Mouse (Mus musculus) liver, embryonic 11.5 days (tissue): ENCODE data around the gene Nog. TPM values are rescaled to one million over a fixed set of nuclear protein-coding genes. Genes with fewer than 3 reads are reported as not detected.

ENCODE experiments used
- ATAC-seq: fragments of 200-750 bp; cut with Nextera tagmentation; replicated peaks from 2 replicates; pipeline ENCODE4 v1.8.0; 2017; ENCODE audit warnings: moderate number of reproducible peaks, mild to moderate bottlenecking, moderate TSS enrichment, moderate library complexity; ENCODE audit not compliant: low FRiP score
- DNase-seq: peaks from one replicate; pipeline ENCODE4 v3.0.0-alpha.2; 2017; ENCODE audit warnings: low spot score
- H3K27ac ChIP-seq: fragments of 300-500 bp; sonication (generic); 2 replicates; pipeline ENCODE4 v1.5.1; 2014; ENCODE audit warnings: mild to moderate bottlenecking, low read depth, low read length, control low read depth
- H3K27me3 ChIP-seq: fragments of 300-500 bp; sonication (generic); replicated peaks from 2 replicates; pipeline ENCODE4 v1.6.1; 2014; ENCODE audit warnings: low read length, mixed read lengths; ENCODE audit not compliant: control insufficient read depth, insufficient read depth
- H3K36me3 ChIP-seq: fragments of 300-500 bp; sonication (generic); 2 replicates; pipeline ENCODE4 v1.6.1; 2014; ENCODE audit warnings: mild to moderate bottlenecking, low read length, moderate library complexity, mixed read lengths; ENCODE audit not compliant: control insufficient read depth, insufficient read depth
- H3K4me1 ChIP-seq: fragments of 300-500 bp; sonication (generic); replicated peaks from 2 replicates; pipeline ENCODE4 v1.6.1; 2014; ENCODE audit warnings: low read length, mixed read lengths; ENCODE audit not compliant: control insufficient read depth, insufficient read depth
- H3K4me2 ChIP-seq: fragments of 300-500 bp; sonication (generic); 2 replicates; pipeline ENCODE4 v1.6.1; 2014; ENCODE audit warnings: mild to moderate bottlenecking, control low read depth, moderate library complexity
- H3K4me3 ChIP-seq: fragments of 300-500 bp; sonication (generic); 2 replicates; pipeline ENCODE4 v1.5.1; 2014; ENCODE audit warnings: low read depth, low read length, control low read depth
- H3K9ac ChIP-seq: fragments of 300-500 bp; sonication (generic); 2 replicates; pipeline ENCODE4 v1.6.1; 2014; ENCODE audit warnings: low read depth, low read length, control low read depth
- H3K9me3 ChIP-seq: fragments of 300-500 bp; sonication (generic); 2 replicates; pipeline ENCODE4 v1.6.1; 2016; ENCODE audit warnings: low read length, inconsistent platforms, mixed read lengths; ENCODE audit not compliant: control insufficient read depth
- WGBS: fragments of 180-500 bp; shearing (Covaris S2); extraction: QIAGEN DNeasy Blood & Tissue Kit; methylation state at CpG from one replicate; pipeline ENCODE4 v1.1.7; 2014; 5-methylcytosine and 5-hydroxymethylcytosine counted together
- polyA plus RNA-seq: library from polyadenylated mRNA; unstranded; fragments of >200 nt; fragmentation: Nextera tagmentation; extraction: Ambion mirVana; gene quantifications from 2 replicates; pipeline ENCODE4 v1.2.1, GENCODE M21; 2014

Nog gene
- 0.36 and 0.38 TPM in 2 replicates for polyA plus RNA-seq

DNA sequence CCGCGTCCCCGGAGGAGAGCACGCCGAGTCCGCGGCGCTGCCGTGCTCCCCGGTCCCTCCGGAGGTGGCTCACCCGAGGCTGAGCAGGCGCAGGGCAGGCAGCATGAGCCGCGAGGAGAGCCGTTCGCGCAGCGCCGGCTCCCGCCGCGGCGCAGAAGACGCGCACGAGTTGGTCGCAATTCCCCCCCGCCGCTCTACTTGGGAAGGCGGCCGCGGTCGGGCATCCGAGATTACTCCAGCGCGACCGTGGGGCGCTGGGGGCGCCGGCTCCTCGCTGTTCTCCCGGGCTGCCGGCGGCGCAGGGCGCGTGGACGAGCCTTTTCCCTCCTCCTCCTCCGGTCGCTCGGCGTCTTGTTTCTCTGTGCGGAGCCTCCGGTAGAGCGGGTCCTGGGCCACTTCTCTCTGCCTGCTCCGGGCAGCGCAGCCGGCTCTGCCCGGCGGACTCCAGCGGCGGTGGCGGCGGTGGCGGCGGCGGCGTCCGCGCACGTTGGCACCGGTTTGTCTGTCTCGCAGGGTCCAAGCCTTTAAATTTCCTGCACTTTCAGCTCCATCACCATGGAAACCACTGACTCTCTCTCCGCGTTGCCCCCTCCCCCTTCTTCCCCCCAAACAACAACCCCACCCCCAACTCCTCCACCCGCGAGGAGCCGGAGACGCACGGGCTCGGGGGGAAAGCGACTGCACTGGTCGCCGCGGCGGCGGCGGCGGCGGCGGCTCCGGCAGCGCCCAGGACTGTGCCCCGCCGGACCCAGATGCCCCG is at the start of gene Nog:
Gene Nog (minus strand): TSS at position 277 of the 760 bp plus-strand sequence.
- under 1% methylated on average over 77 of the region's 97 CpGs for WGBS
- Histone ChIP-seq H3K27me3 (peaks cover 62% of the 10 kb centered on the region), H3K9me3 (no peaks in the 10 kb centered on the region), H3K4me2 (peak within 1 kb of the TSS; percentile 85), H3K27ac (no peak within 1 kb of the TSS), H3K36me3 (no peaks in the 10 kb centered on the region), H3K4me3 (peak within 1 kb of the TSS; percentile 57), H3K9ac (0 out of 2 replicates have a peak within 1 kb of the TSS, but pooled peaks have one; percentile 20), H3K4me1 (peaks cover 5% of the 10 kb centered on the region; the same call in 1 of the 2 replicates)
- ATAC-seq = no peak
- peak; percentile 55 for DNase-seq

DNA sequence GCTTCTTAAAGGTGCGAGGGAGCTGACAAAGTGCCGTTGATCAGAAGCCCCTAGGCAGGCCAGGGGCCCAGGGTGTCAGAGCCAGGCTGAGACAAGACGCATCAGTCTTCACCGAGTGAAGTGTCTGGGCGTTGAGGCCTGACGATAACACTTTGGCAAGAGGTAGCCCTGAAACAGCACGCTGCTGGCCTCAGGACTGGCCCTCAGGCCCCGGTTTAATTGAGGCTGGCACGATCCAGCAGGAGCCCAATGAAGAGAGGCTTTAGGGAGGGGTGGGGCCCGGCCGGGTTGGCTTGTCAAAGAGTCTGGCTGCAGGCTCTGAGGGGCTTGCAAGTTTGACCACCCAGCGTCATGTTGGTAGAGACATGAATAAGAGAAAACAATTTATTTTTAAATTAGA is 38.1 kb upstream of the Nog start:
- WGBS = 38% methylated on average over 12 of the region's 12 CpGs
- Histone ChIP-seq H3K27ac (no peak overlapping the region), H3K27me3 (no peaks in the 10 kb centered on the region), H3K9ac (no peak overlapping the region), H3K4me2 (no peak overlapping the region), H3K4me1 (no peaks in the 10 kb centered on the region), H3K36me3 (no peaks in the 10 kb centered on the region), H3K9me3 (no peaks in the 10 kb centered on the region), H3K4me3 (no peak overlapping the region)
- no peak for DNase-seq
- no peak for ATAC-seq

DNA sequence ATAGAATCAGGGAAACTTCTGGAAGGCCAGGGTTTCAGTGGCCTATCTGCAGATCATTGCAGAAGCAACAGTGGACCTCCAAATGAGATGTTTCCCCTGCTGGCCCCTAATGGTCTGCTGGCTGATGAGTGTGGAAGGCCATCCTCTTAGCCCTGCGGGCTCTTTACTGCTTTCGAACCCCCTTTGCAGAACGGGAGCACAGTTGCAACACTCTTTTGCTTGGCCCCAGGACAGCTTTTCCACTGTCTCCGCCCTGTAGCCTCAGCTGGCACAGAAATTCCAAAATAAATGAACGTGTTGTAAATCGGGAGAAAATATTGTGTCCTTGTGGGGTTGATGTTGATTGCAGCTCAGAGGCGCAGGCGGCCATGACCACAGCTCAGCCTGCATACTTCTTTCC is 37.7 kb upstream of the Nog start:
- no peaks in the 10 kb centered on the region for H3K9me3 ChIP-seq
- no peak overlapping the region for H3K4me2 ChIP-seq
- DNase-seq = no peak
- no peaks in the 10 kb centered on the region for H3K36me3 ChIP-seq
- H3K4me1 ChIP-seq = no peaks in the 10 kb centered on the region
- no peak overlapping the region for H3K27ac ChIP-seq
- no peak overlapping the region for H3K9ac ChIP-seq
- WGBS = 79% methylated on average over 8 of the region's 8 CpGs
- H3K27me3 ChIP-seq = no peaks in the 10 kb centered on the region
- ATAC-seq = no peak
- no peak overlapping the region for H3K4me3 ChIP-seq

DNA sequence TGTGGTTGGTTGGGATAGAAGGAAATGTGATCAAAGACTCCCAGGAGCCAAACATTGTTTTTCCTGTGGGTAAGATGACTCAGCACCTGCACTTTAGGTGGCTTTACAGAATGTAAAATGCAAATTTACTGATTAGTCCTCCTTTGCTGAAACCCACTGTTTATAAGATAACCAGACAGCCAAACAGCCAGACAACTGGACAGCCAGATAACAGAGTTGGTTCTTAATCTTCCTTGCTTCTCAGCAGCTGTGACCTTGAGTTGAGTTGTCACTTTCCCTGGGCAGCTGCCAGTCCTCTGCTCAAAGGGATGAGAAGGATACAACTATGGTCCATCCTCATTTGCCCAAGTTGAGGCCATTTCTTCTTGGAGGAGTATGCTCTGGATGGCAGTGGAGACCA is 35.8 kb upstream of the Nog start:
- H3K9ac ChIP-seq = no peak overlapping the region
- no peaks in the 10 kb centered on the region for H3K27me3 ChIP-seq
- ATAC-seq (peak; percentile 61; the same call in 1 of the 2 replicates), DNase-seq (no peak)
- H3K4me2 ChIP-seq = no peak overlapping the region
- no peaks in the 10 kb centered on the region for H3K36me3 ChIP-seq
- no peaks in the 10 kb centered on the region for H3K4me1 ChIP-seq
- H3K9me3 ChIP-seq = no peaks in the 10 kb centered on the region
- H3K4me3 ChIP-seq = no peak overlapping the region
- no peak overlapping the region for H3K27ac ChIP-seq

DNA sequence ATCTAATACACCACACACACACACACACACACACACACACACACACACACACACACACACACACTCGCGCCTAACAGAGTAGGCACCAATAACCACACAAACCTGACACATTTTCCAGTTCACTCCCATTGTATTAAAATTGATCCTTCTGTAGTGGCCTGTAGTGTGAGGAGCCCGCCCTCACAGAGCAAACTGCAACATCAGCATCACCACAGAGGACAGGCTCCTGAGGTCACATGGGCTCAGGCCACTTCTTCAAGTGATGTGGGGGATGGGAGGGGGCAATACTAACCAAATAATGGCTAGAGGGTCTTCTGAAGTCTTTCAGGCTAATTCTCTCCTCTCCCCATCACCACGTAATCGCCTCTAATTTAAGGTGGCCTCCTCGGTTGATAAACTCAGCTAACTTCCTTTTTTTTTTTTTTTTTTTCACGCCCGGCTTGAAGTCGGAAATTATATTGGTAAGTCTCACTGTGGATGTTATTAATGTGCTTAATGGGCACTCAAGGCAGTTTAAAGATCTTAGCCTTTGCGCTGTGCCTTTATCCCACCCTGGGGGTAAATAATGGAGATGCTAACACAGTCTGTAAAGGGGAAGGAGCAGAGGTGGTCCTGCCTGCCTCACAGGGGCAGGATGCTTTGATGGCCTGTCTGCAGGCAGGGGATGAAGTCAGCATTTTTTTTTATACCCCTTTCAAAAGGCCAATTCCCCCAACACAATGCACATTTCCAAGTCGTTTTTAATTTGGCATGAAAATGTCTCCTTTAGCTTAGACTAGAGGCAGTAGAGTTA is 25.2 kb upstream of the Nog start:
- no peaks in the 10 kb centered on the region for H3K4me1 ChIP-seq
- no peak overlapping the region for H3K4me2 ChIP-seq
- no peak overlapping the region for H3K27ac ChIP-seq
- H3K36me3 ChIP-seq = no peaks in the 10 kb centered on the region
- no peak for ATAC-seq
- no peak overlapping the region for H3K9ac ChIP-seq
- no peaks in the 10 kb centered on the region for H3K9me3 ChIP-seq
- no peak for DNase-seq
- 57% methylated on average over 11 of the region's 11 CpGs for WGBS
- H3K4me3 ChIP-seq = no peak overlapping the region
- no peaks in the 10 kb centered on the region for H3K27me3 ChIP-seq

DNA sequence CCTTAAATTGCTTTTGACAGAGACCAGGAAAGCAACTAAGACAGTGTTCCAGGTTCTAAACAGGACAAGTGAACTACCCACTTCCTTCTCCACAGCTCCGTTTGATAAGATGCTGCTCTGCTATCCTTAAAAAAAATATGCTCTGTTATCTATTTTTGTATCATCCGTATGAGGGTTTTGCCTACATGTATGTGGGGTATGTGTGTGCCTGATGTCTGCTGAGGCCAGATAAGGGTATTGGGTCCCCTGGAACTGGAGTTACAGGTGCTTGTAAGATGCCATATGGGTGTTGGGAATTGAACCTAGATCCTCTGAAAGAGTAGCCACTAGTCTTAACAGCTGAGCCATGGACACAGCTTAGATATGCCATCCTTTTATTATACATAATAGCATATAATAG is 19.6 kb upstream of the Nog start:
- Histone ChIP-seq H3K9me3 (no peaks in the 10 kb centered on the region), H3K4me1 (no peaks in the 10 kb centered on the region), H3K9ac (no peak overlapping the region), H3K27me3 (no peaks in the 10 kb centered on the region), H3K4me2 (no peak overlapping the region), H3K36me3 (no peaks in the 10 kb centered on the region), H3K4me3 (no peak overlapping the region), H3K27ac (no peak overlapping the region)
- WGBS = 60% methylated on average over 2 of the region's 2 CpGs
- DNase-seq (no peak), ATAC-seq (peak; percentile 47; the same call in 1 of the 2 replicates)

DNA sequence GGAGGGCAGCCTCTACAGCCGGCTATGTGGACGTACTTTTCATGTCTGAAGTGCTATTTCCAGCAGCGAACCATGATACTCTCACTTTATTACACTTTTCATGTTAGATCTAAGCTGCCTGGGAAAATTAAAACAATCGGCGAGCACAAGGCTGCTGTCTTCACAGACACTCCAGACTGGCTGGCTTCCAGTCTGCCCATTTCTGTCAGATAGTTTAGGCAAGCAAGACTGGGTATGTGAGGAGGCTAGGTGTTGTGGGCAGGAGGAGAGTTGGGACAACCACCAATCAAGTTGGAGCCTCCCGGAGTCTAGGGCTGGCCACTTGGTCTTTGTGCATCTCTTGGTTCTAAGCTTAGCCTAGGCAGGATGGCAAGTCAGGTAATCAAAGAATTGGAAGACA is 17.5 kb upstream of the Nog start:
- Histone ChIP-seq H3K9ac (no peak overlapping the region), H3K4me1 (no peaks in the 10 kb centered on the region), H3K4me3 (no peak overlapping the region), H3K4me2 (no peak overlapping the region), H3K27me3 (no peaks in the 10 kb centered on the region), H3K27ac (no peak overlapping the region), H3K36me3 (no peaks in the 10 kb centered on the region), H3K9me3 (no peaks in the 10 kb centered on the region)
- DNase-seq (no peak), ATAC-seq (no peak)
- WGBS = 68% methylated on average over 6 of the region's 6 CpGs

DNA sequence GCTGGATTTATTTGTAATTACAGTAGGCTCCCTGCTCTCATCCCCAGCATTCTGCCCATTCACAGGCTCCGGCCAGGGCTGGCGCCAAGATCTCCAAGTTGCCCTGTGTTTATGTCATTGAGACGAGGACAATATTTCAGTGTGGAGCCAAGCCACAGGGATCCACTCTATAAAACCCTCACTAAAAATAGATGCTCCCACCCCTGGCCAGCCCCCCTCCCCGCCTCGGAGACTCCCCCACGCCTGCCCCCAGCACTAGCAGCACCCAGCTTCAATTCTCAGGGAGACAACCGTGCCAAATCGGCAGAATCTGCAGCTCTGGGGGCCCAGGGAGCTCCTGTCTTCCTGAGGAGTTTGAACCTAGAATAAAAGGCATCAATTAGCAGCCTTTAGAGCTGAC is 16.2 kb upstream of the Nog start:
- Histone ChIP-seq H3K4me1 (no peaks in the 10 kb centered on the region), H3K27ac (no peak overlapping the region), H3K9me3 (no peaks in the 10 kb centered on the region), H3K4me3 (no peak overlapping the region), H3K9ac (no peak overlapping the region), H3K27me3 (no peaks in the 10 kb centered on the region), H3K4me2 (no peak overlapping the region), H3K36me3 (no peaks in the 10 kb centered on the region)
- WGBS = 33% methylated on average over 8 of the region's 8 CpGs
- no peak for ATAC-seq
- DNase-seq = no peak
